Mouse (Mus musculus) kidney, embryonic 15.5 days (tissue): Measurements from ENCODE around the gene Psma3. TPM values are rescaled to one million over a fixed set of nuclear protein-coding genes. Genes with fewer than 3 reads are reported as not detected.

Experiments used
- ATAC-seq: fragments of 200-750 bp; cut with Nextera tagmentation; replicated peaks from 2 replicates; pipeline ENCODE4 v1.8.0; 2017; ENCODE audit warnings: moderate TSS enrichment; ENCODE audit not compliant: low FRiP score
- H3K27ac ChIP-seq: fragments of 300-500 bp; sonication (generic); 2 replicates; pipeline ENCODE4 v1.5.1; 2015; ENCODE audit warnings: mild to moderate bottlenecking, inconsistent platforms
- H3K27me3 ChIP-seq: fragments of 300-500 bp; sonication (generic); 2 replicates; pipeline ENCODE4 v1.6.1; 2015; ENCODE audit warnings: inconsistent platforms
- H3K36me3 ChIP-seq: fragments of 300-500 bp; sonication (generic); 2 replicates; pipeline ENCODE4 v1.6.1; 2015; ENCODE audit warnings: inconsistent platforms
- H3K4me1 ChIP-seq: fragments of 300-500 bp; sonication (generic); 2 replicates; pipeline ENCODE4 v1.6.1; 2015; ENCODE audit warnings: inconsistent platforms
- H3K4me2 ChIP-seq: fragments of 300-500 bp; sonication (generic); 2 replicates; pipeline ENCODE4 v1.6.1; 2015; ENCODE audit warnings: moderate library complexity, mild to moderate bottlenecking, inconsistent platforms
- H3K4me3 ChIP-seq: fragments of 300-500 bp; sonication (generic); replicated peaks from 2 replicates; pipeline ENCODE4 v1.5.1; 2015; ENCODE audit warnings: mild to moderate bottlenecking, inconsistent platforms
- H3K9ac ChIP-seq: fragments of 300-500 bp; sonication (generic); 2 replicates; pipeline ENCODE4 v1.6.1; 2015; ENCODE audit warnings: mild to moderate bottlenecking, inconsistent platforms
- H3K9me3 ChIP-seq: fragments of 300-500 bp; sonication (generic); replicated peaks from 2 replicates; pipeline ENCODE4 v1.6.1; 2016; ENCODE audit warnings: inconsistent platforms
- WGBS: fragments of 180-500 bp; shearing (Covaris S2); methylation state at CpG from one replicate; pipeline ENCODE4 v1.1.7; 2015; ENCODE audit warnings: mixed read lengths; 5-methylcytosine and 5-hydroxymethylcytosine counted together
- polyA plus RNA-seq: library from polyadenylated mRNA; unstranded; fragments of >200 nt; fragmentation: Nextera tagmentation; extraction: Ambion mirVana; gene quantifications from 2 replicates; pipeline ENCODE4 v1.2.1, GENCODE M21; 2015

Psma3 gene
- polyA plus RNA-seq, 1 experiment from 2014 or later, result 591 TPM

GRCm38 (mm10) chr12:70969485-70970184, 4.8 kb upstream of the Psma3 start:
- peaks cover 6% of the 10 kb centered on the region for H3K4me1 ChIP-seq
- no peaks in the 10 kb centered on the region for H3K27me3 ChIP-seq
- ATAC-seq, result no peak
- peak overlapping the region; percentile 62 for H3K4me2 ChIP-seq
- peaks cover 3% of the 10 kb centered on the region; the same call in 1 of the 2 replicates for H3K36me3 ChIP-seq
- H3K27ac ChIP-seq, result peak overlapping the region; percentile 73
- peak overlapping the region; percentile 42 for H3K4me3 ChIP-seq
- 4% methylated on average over 17 of the region's 17 CpGs for WGBS
- no peak overlapping the region for H3K9ac ChIP-seq
- H3K9me3 ChIP-seq, result no peaks in the 10 kb centered on the region

DNA sequence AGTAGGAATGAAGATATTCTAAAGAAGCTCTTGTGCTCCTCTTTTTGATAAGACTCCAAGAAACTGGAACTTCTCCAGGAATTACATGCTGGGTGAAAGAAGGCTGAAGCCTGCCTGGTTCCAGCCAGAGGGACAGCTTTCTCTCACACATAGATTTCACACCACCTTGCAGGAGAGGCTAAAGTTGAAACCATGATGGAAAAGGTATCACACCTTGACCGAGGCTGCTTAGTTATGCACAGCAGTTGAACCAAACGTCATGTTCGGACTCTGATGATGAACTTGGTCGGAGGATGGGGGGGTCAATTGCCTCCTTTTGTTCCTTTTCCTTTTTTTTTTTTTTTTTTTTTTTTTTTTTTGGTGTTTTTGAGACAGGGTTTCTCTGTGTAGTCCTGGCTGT, 590 bp upstream of the Psma3 start:
- Histone ChIP-seq H3K4me3 (no peak overlapping the region; the same call in 1 of the 2 replicates), H3K4me1 (peaks cover 11% of the 10 kb centered on the region), H3K9me3 (no peaks in the 10 kb centered on the region), H3K27ac (0 out of 2 replicates have a peak overlapping the region, but pooled peaks have one; percentile 95), H3K4me2 (peak overlapping the region; percentile 57), H3K27me3 (no peaks in the 10 kb centered on the region), H3K9ac (no peak overlapping the region), H3K36me3 (peaks cover 9% of the 10 kb centered on the region)
- 82% methylated on average over 4 of the region's 4 CpGs for WGBS
- ATAC-seq, result no peak

DNA sequence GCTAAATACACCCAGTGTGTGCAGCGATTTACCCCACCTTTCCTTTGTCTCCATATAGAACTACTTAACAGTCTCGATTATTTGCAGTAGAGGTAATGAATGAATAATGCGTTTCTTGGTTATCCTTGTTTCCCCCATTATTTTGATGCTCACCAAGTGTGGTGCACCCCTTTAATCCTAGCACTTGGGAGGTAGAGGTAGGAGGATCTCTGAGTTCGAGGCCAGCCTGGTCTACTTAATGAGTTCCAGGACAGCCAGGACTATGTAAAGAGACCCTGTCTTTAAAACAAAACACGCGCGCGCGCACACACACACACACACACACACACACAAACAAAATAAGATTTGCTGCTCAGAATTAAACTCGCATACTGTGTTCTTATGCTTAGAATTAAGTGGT, 985 bp downstream of the Psma3 start:
- Histone ChIP-seq H3K4me2 (peak overlapping the region; percentile 65), H3K36me3 (peaks cover 23% of the 10 kb centered on the region), H3K27ac (peak overlapping the region; percentile 95), H3K9me3 (no peaks in the 10 kb centered on the region), H3K4me1 (peaks cover 11% of the 10 kb centered on the region), H3K4me3 (peak overlapping the region; percentile 71), H3K9ac (peak overlapping the region; percentile 86), H3K27me3 (no peaks in the 10 kb centered on the region)
- 21% methylated on average over 10 of the region's 10 CpGs for WGBS
- no peak for ATAC-seq

DNA sequence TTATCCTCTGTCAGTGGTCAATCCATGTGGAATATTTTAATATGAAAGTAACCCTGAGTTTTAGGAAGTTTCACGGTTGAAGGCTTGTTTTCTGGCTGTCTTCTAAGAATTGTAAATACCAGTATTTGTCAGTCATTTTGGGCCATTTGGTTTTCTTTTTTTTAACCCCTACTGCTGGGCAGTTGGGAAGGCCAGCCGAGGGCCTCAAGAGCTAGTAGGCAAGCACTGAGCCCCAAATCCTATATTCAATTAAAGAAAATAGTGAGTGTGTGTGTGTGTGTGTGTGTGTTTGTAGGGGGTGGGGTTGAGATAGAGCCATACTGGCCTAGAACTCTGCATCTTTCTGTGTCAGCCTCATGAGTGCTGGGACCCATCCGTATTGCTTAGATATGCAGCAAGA, 1.5 kb downstream of the Psma3 start:
- Histone ChIP-seq H3K27ac (no peak overlapping the region), H3K36me3 (peaks cover 28% of the 10 kb centered on the region), H3K4me1 (peaks cover 11% of the 10 kb centered on the region), H3K27me3 (no peaks in the 10 kb centered on the region), H3K4me2 (peak overlapping the region; percentile 65), H3K9ac (peak overlapping the region; percentile 86), H3K9me3 (no peaks in the 10 kb centered on the region), H3K4me3 (peak overlapping the region; percentile 71)
- no peak for ATAC-seq
- 60% methylated on average over 3 of the region's 3 CpGs for WGBS

- ATAC-seq, result no peak
- H3K4me2 ChIP-seq, result no peak overlapping the region
- no peak overlapping the region for H3K9ac ChIP-seq
- no peaks in the 10 kb centered on the region for H3K9me3 ChIP-seq
- peaks cover 11% of the 10 kb centered on the region for H3K4me1 ChIP-seq
- 87% methylated on average over 7 of the region's 7 CpGs for WGBS
- no peaks in the 10 kb centered on the region for H3K27me3 ChIP-seq
- no peak overlapping the region for H3K27ac ChIP-seq
- peaks cover 45% of the 10 kb centered on the region for H3K36me3 ChIP-seq
- no peak overlapping the region for H3K4me3 ChIP-seq
Observed at GRCm38 (mm10) chr12:70978345-70978744, 3.9 kb downstream of the Psma3 start.

GRCm38 (mm10) chr12:70984855-70985550, 10.6 kb downstream of the Psma3 start:
- 95% methylated on average over 7 of the region's 7 CpGs for WGBS
- Histone ChIP-seq H3K27ac (no peak overlapping the region), H3K36me3 (peaks cover 91% of the 10 kb centered on the region), H3K9ac (no peak overlapping the region), H3K4me1 (no peaks in the 10 kb centered on the region), H3K27me3 (no peaks in the 10 kb centered on the region), H3K4me3 (no peak overlapping the region), H3K9me3 (no peaks in the 10 kb centered on the region), H3K4me2 (no peak overlapping the region)
- no peak for ATAC-seq

GRCm38 (mm10) chr12:70997225-70997624, 22.8 kb downstream of the Psma3 start:
- no peak overlapping the region for H3K4me3 ChIP-seq
- no peaks in the 10 kb centered on the region for H3K27me3 ChIP-seq
- no peak overlapping the region for H3K9ac ChIP-seq
- no peak for ATAC-seq
- peaks cover 53% of the 10 kb centered on the region for H3K36me3 ChIP-seq
- H3K9me3 ChIP-seq, result no peaks in the 10 kb centered on the region
- WGBS, result 94% methylated on average over 5 of the region's 5 CpGs
- no peak overlapping the region for H3K4me2 ChIP-seq
- peaks cover 8% of the 10 kb centered on the region for H3K4me1 ChIP-seq
- H3K27ac ChIP-seq, result no peak overlapping the region

- Histone ChIP-seq H3K9me3 (no peaks in the 10 kb centered on the region), H3K27ac (peak overlapping the region; percentile 79), H3K4me1 (peaks cover 8% of the 10 kb centered on the region), H3K4me3 (no peak overlapping the region), H3K36me3 (peaks cover 47% of the 10 kb centered on the region), H3K27me3 (no peaks in the 10 kb centered on the region), H3K4me2 (peak overlapping the region; percentile 20; the same call in 1 of the 2 replicates), H3K9ac (no peak overlapping the region)
- no peak; the same call in 1 of the 2 replicates for ATAC-seq
- 36% methylated on average over 5 of the region's 5 CpGs for whole genome bisulfite sequencing
Observed at GRCm38 (mm10) chr12:70999423-70999903, 25.0 kb downstream of the Psma3 start.

DNA sequence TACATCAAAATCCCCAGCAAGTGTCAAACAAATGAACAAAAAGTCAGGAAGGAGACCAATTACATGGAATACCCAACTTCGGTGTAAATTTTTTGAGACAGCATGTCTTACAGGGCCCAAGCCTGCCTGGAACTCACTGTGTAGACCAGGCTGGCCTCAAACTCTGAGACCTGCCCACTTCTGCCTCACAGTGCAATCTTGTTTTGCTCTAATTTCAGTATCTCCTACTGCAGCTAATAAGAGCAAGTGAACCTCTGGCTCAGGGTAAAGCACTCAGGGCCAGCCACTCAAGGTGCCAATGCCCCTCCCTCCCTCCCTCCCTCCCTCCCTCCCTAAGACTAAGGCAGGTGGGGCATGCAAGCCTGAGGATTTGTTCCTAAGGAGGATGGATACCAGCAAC, 25.9 kb downstream of the Psma3 start:
- no peak for ATAC-seq
- peaks cover 8% of the 10 kb centered on the region for H3K4me1 ChIP-seq
- WGBS, result 84% methylated on average over 1 of the region's 1 CpGs
- no peak overlapping the region for H3K9ac ChIP-seq
- no peaks in the 10 kb centered on the region for H3K27me3 ChIP-seq
- no peak overlapping the region for H3K4me2 ChIP-seq
- H3K36me3 ChIP-seq, result peaks cover 48% of the 10 kb centered on the region
- no peaks in the 10 kb centered on the region for H3K9me3 ChIP-seq
- no peak overlapping the region for H3K4me3 ChIP-seq
- peak overlapping the region; percentile 79 for H3K27ac ChIP-seq

DNA sequence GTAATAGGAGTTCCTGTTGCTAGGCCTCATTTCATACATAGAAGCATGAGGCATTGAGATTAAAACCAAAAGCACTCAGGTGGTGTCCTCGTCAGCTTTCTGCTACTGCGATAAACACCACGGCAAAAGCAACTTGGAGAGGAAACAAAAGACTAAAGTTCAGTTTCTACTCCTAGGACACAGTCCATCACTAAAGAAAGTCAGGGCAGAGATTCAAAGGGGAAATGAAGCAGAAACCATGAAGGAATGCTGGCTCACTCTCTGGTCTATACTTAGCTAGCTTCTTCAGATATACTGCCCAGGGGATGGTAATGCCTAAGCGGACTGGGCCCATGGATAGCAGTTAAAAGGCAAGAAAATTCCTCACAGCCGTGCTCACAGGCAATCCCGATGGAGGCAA, 27.0 kb downstream of the Psma3 start:
- Histone ChIP-seq H3K4me1 (peaks cover 8% of the 10 kb centered on the region), H3K9me3 (no peaks in the 10 kb centered on the region), H3K36me3 (peaks cover 48% of the 10 kb centered on the region), H3K4me2 (no peak overlapping the region), H3K27ac (peak overlapping the region; percentile 11; the same call in 1 of the 2 replicates), H3K4me3 (no peak overlapping the region), H3K9ac (no peak overlapping the region), H3K27me3 (no peaks in the 10 kb centered on the region)
- WGBS, result 82% methylated on average over 6 of the region's 6 CpGs
- ATAC-seq, result no peak

DNA sequence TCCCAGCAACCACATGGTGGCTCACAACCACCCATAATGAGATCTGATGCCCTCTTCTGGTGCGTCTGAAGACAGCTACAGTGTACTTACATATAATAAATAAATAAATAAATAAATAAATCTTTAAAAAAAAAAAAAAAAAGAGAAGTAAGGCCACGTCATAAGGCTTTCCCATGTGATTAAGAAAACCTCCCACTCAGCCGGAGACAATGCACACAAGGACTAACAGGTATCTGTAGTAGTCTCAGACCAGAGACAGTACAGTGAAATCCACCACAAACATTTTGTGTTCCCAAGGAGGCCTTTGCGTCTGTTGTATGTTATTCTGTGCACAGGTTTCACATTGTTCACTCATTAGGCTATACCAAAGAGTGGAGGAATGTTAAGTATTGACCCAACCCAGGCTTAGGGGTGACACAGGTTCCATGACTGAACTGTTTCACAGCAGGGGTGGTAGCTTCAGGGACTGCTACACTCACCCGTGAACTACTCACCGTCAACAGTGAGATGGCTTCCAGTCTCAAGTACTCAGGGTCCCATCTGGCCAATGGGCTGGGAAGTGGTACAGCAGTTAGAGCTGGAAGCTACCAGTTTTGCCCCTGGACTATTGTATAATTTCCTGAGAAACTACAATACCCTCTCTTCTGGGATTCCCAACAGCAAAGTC, 29.5 kb downstream of the Psma3 start:
- Histone ChIP-seq H3K27me3 (no peaks in the 10 kb centered on the region), H3K4me1 (peaks cover 4% of the 10 kb centered on the region), H3K4me3 (no peak overlapping the region), H3K36me3 (peaks cover 57% of the 10 kb centered on the region), H3K9me3 (no peaks in the 10 kb centered on the region), H3K27ac (no peak overlapping the region), H3K9ac (no peak overlapping the region), H3K4me2 (no peak overlapping the region)
- ATAC-seq, result no peak
- WGBS, result 93% methylated on average over 5 of the region's 6 CpGs

- H3K9ac ChIP-seq, result no peak overlapping the region
- no peak overlapping the region for H3K4me3 ChIP-seq
- H3K9me3 ChIP-seq, result no peaks in the 10 kb centered on the region
- no peak overlapping the region for H3K27ac ChIP-seq
- H3K4me2 ChIP-seq, result no peak overlapping the region
- no peaks in the 10 kb centered on the region for H3K27me3 ChIP-seq
- WGBS, result 89% methylated on average over 6 of the region's 6 CpGs
- H3K36me3 ChIP-seq, result peaks cover 70% of the 10 kb centered on the region
- no peak for ATAC-seq
- H3K4me1 ChIP-seq, result no peaks in the 10 kb centered on the region; the same call in 1 of the 2 replicates
Observed at GRCm38 (mm10) chr12:71006141-71006540, 31.7 kb downstream of the Psma3 start.
